Mouse (Mus musculus): ENCODE results near the gene Elmo3.

DNA sequence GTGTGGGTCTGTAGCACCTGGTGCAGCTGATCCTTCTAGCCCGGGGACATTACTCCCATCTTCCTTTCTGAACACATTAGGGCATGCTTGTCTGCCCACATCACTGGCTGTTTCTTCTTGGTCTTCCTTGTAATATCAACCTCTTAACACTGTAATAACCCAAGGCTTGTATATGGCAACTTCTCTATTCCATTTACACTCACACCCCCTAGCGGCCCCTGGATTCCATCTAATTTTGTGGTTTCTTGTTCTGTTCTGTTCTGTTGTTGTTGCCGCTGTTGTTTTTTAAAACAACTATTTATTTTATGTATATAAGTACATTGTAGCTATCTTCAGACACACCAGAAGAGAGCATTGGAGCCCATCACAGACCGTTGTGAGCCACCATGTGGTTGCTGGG lies 18.5 kb upstream of the Elmo3 start:
- no peak for TF ChIP-seq CHD1 (IDR thresholded peaks at IDR 0.05; ENCODE audit: low read depth, low read length)
- TF ChIP-seq ELF1 (IDR thresholded peaks at IDR 0.05; ENCODE audit: low read depth, low read length): no peak
- peak in 1 of 2 experiments; percentile 52; a peak in 2 of 4 replicates for TF ChIP-seq CTCF (conservative IDR thresholded peaks at IDR 0.05 in 1 of 2, IDR thresholded peaks at IDR 0.05 in 1 of 2; ENCODE audit: low read depth in 2 of 2, low read length in 2 of 2)
- TF ChIP-seq SIN3A (IDR thresholded peaks at IDR 0.05; ENCODE audit: low read length): no peak
- no peak for TF ChIP-seq SMC3 (IDR thresholded peaks at IDR 0.05; ENCODE audit: low read depth, low read length)
- TF ChIP-seq MXI1 (IDR thresholded peaks at IDR 0.05; ENCODE audit: low read depth, low read length): no peak
- no peak for TF ChIP-seq USF2 (conservative IDR thresholded peaks at IDR 0.05; ENCODE audit: low read depth, low read length)
- TF ChIP-seq EP300 (IDR thresholded peaks at IDR 0.05; ENCODE audit: low read length): no peak
- TF ChIP-seq CHD2 (IDR thresholded peaks at IDR 0.05; ENCODE audit: low read length): no peak
- TF ChIP-seq BHLHE40 (IDR thresholded peaks at IDR 0.05; ENCODE audit: low read depth, low read length): no peak
- no peak for TF ChIP-seq MAFK (IDR thresholded peaks at IDR 0.05; ENCODE audit: insufficient replicate concordance, low read length)

Measured in CH12.LX (cell line).